8 mouse cellular contexts compared by ENCODE assay signal in genomic region chr12:81781105-81781909, GRCm38 (mm10). TPM values are rescaled to one million over a fixed set of nuclear protein-coding genes. Genes with fewer than 3 reads are reported as not detected.
DNase-seq lines count a peak whose midpoint lies in the region; TF ChIP-seq lines count a peak whose summit lies in the region.

Gene Map3k9 (minus strand): TSS chr12:81781175.

- peaks cover 3% of the 10 kb centered on the region; the same call in 1 of the 2 replicates for H3K4me1 ChIP-seq in cortical plate, adult 2 months (ENCODE audit: control insufficient read depth, insufficient read depth, low read length)

- WGBS in macrophage (ENCODE audit: missing documents), result under 1% methylated on average over 41 of the region's 56 CpGs

- no peaks in the 10 kb centered on the region for H3K36me3 ChIP-seq in macrophage (ENCODE audit: inconsistent target)

- intact Hi-C loops in left cerebral cortex, adult 2 months (cut with DNase I), result no loop called here

- H3K79me2 ChIP-seq in macrophage (ENCODE audit: inconsistent target), result peaks cover 6% of the 10 kb centered on the region; the same call in 1 of the 2 replicates

- peak within 1 kb of the TSS; percentile 61 for H3K4me3 ChIP-seq in cortical plate, adult 2 months (ENCODE audit: insufficient read depth, low read length)
- H3K4me3 ChIP-seq in left cerebral cortex, adult 2 months, result peak within 1 kb of the TSS; percentile 71
- peak within 1 kb of the TSS; percentile 62 for H3K4me3 ChIP-seq in macrophage (ENCODE audit: inconsistent target)

- TF ChIP-seq CTCF in cortical plate, adult 2 months (IDR thresholded peaks at IDR 0.05; ENCODE audit: extremely low read depth, insufficient read depth, low read length), result no peak
- peak; percentile 16 for TF ChIP-seq CTCF in left cerebral cortex, adult 2 months (IDR thresholded peaks at IDR 0.05)

- peak within 1 kb of the TSS; percentile 54 for H3K27ac ChIP-seq in cortical plate, adult 2 months (ENCODE audit: insufficient read depth, low read length)
- H3K27ac ChIP-seq in left cerebral cortex, adult 2 months, result peak within 1 kb of the TSS; percentile 85
- peak within 1 kb of the TSS; percentile 57 for H3K27ac ChIP-seq in macrophage

- peak; percentile 71; the same call in 1 of the 2 replicates for TF ChIP-seq POLR2A in cortical plate, adult 2 months (IDR thresholded peaks at IDR 0.05; ENCODE audit: extremely low read depth, insufficient read depth, low read length)

- DNase-seq in ZHBTc4 (ENCODE audit: low read depth, low spot score), result peak; percentile 96
- peak; percentile 77 to 83 for DNase-seq in gastrocnemius, adult 8-10 months (ENCODE audit: low spot score in 2 of 2)
- DNase-seq in hindlimb bud, embryonic 11.5 days (ENCODE audit: extremely low spot score, low read depth, low spot score), result peak; percentile 50
- peak; percentile 94 to 96 for DNase-seq in left cerebral cortex, adult 2 months (ENCODE audit: extremely low spot score in 1 of 2, low spot score in 2 of 2)
- DNase-seq in retina, postnatal 7 days (ENCODE audit: low read depth, low spot score), result peak; percentile 91
- DNase-seq in urinary bladder, adult 18-20 months (ENCODE audit: low spot score in 2 of 2), result peak; percentile 89 to 97

RNA-seq across cellular contexts. Expression of gene Map3k9, which starts in this region (rescaled TPM):
- polyA plus RNA-seq in cortical plate, adult 2 months (2012; rRNA removed), result 18.3 and 19.1 TPM in 2 replicates
- total RNA-seq in gastrocnemius, adult 8-10 months (2022), result under 1 TPM; 0.07 to 0.22 (median 0.12) TPM
- total RNA-seq in left cerebral cortex, adult 2 months (2021), result 10 to 100 TPM; 63.3 to 68.9 TPM
- total RNA-seq in macrophage (2018; cell fraction: chromatin; rRNA removed), result 10 to 100 TPM in 2 of 26 experiments, 1 to 10 TPM in 17, under 1 TPM in 7; 0.41 to 11.4 (median 4.2) TPM
- 1 to 10 TPM; 1.3 to 4.3 (median 2.6) TPM for total RNA-seq in macrophage (2018; cell fraction: cytosol; rRNA removed)
- total RNA-seq in macrophage (2018; cell fraction: nucleus; rRNA removed), result 10 to 100 TPM in 1 of 26 experiments, 1 to 10 TPM in 25; 1.2 to 11.2 (median 3.7) TPM
- polyA plus RNA-seq in macrophage (2018), result 2.1 to 3.5 TPM (median 2.4 TPM) in 3 replicates

Comparison
In these comparisons a context has a peak if more than half of its experiments do, and no peak if none do; other contexts are left out.
1. Peak in every context shown above with its lines: DNase-seq, H3K4me3 ChIP-seq and H3K27ac ChIP-seq.
2. RNA of gene Map3k9 (total RNA-seq): 63.3 to 68.9 TPM in left cerebral cortex, adult 2 months; 0.07 to 0.22 TPM in gastrocnemius, adult 8-10 months; every median in the first group is over 10 times any median in the second.
3. Peak in DNase-seq in gastrocnemius, adult 8-10 months; RNA of the gene not detected or under 1 TPM.